Mouse (Mus musculus) gastrocnemius, postnatal 10 days (tissue): Measurements from ENCODE around the gene Rcc1l. TPM values are rescaled to one million over a fixed set of nuclear protein-coding genes. Genes with fewer than 3 reads are reported as not detected.
A peak's percentile ranks its signal among the peaks of the same experiment; 100 is the strongest.

Experiments
- DNase-seq: peaks from one replicate; pipeline ENCODE4 v3.0.0; 2021; ENCODE audit warnings: mixed read lengths
- total RNA-seq, 2 experiments: library from RNA; stranded (reverse); gene quantifications; 2 replicates each; pipeline ENCODE4 v1.2.3; 2021

Rcc1l gene
- total RNA-seq, 2 experiments from 2014 or later, result 17.2 to 17.4 TPM

GRCm38 (mm10) chr5:134115639-134116259, 60.8 kb downstream of the Rcc1l start:
- DNase-seq, result no peak

GRCm38 (mm10) chr5:134114981-134115380, 61.6 kb downstream of the Rcc1l start:
- DNase-seq, result no peak

- DNase-seq, result no peak
These were observed 70.7 kb downstream of the Rcc1l start for GRCm38 (mm10) chr5:134105829-134106228.

- no peak for DNase-seq
These were observed 73.9 kb downstream of the Rcc1l start for GRCm38 (mm10) chr5:134102720-134103119.

- DNase-seq, result no peak
These were observed 74.7 kb downstream of the Rcc1l start for GRCm38 (mm10) chr5:134101883-134102282.

- no peak for DNase-seq
These were observed 75.3 kb downstream of the Rcc1l start for GRCm38 (mm10) chr5:134101322-134101721.

GRCm38 (mm10) chr5:134100232-134100771, 76.3 kb downstream of the Rcc1l start:
- no peak for DNase-seq

GRCm38 (mm10) chr5:134099496-134100211, 76.9 kb downstream of the Rcc1l start, which contains the start of gene Castor2:
TSS of gene Castor2 (plus strand) at chr5:134099711.
- peak; percentile 92 for DNase-seq

- DNase-seq, result peak; percentile 33
These were observed 77.6 kb downstream of the Rcc1l start for GRCm38 (mm10) chr5:134098976-134099375.

- DNase-seq, result no peak
These were observed 78.2 kb downstream of the Rcc1l start for GRCm38 (mm10) chr5:134098341-134098902.

Other genes starting within 250 kb of the Rcc1l start
- gene Castor2, start 77.1 kb downstream of the Rcc1l start, total RNA-seq, result 10 to 100 TPM; 63.2 to 63.5 TPM
- gene Gtf2ird2, start 7.2 kb upstream of the Rcc1l start, total RNA-seq, result 1 to 10 TPM; 6.1 to 7.2 TPM
- gene Ncf1, start 52.9 kb upstream of the Rcc1l start, total RNA-seq, result 1 to 10 TPM; 3.4 to 4.7 TPM
- gene Gtf2i, start 138.0 kb upstream of the Rcc1l start, total RNA-seq, result 100 to 1,000 TPM; 131 to 156 TPM